Mouse (Mus musculus) lung, postnatal 0 days (tissue): ENCODE data around the gene Ngfr. TPM values are rescaled to one million over a fixed set of nuclear protein-coding genes. Genes with fewer than 3 reads are reported as not detected.
A peak's percentile ranks its signal among the peaks of the same experiment; 100 is the strongest.

Experiments
- ATAC-seq: fragments of 200-750 bp; cut with Nextera tagmentation; 2 replicates; pipeline ENCODE4 v1.8.0; 2017; ENCODE audit warnings: moderate library complexity
- DNase-seq: peaks from one replicate; pipeline ENCODE4 v3.0.0-alpha.2; 2016; ENCODE audit warnings: low spot score
- H3K27ac ChIP-seq: fragments of 300-500 bp; sonication (generic); 2 replicates; pipeline ENCODE4 v1.5.1; 2014; ENCODE audit warnings: antibody characterized with exemption, mild to moderate bottlenecking, low read length, mixed read lengths
- H3K27me3 ChIP-seq: fragments of 300-500 bp; sonication (generic); replicated peaks from 2 replicates; pipeline ENCODE4 v1.6.1; 2014; ENCODE audit warnings: low read length, mixed read lengths; ENCODE audit not compliant: insufficient read depth
- H3K36me3 ChIP-seq: fragments of 300-500 bp; sonication (generic); 2 replicates; pipeline ENCODE4 v1.6.1; 2014; ENCODE audit warnings: low read length, mixed read lengths; ENCODE audit not compliant: insufficient read depth
- H3K4me1 ChIP-seq: fragments of 300-500 bp; sonication (generic); 2 replicates; pipeline ENCODE4 v1.6.1; 2014; ENCODE audit warnings: antibody characterized with exemption, low read depth, low read length, mixed read lengths; ENCODE audit not compliant: insufficient read depth
- H3K4me2 ChIP-seq: fragments of 300-500 bp; sonication (generic); replicated peaks from 2 replicates; pipeline ENCODE4 v1.6.1; 2014; ENCODE audit warnings: low read depth, mild to moderate bottlenecking, low read length, moderate library complexity, mixed read lengths
- H3K4me3 ChIP-seq: fragments of 300-500 bp; sonication (generic); 2 replicates; pipeline ENCODE4 v1.5.1; 2014; ENCODE audit warnings: low read depth, low read length
- H3K9ac ChIP-seq: fragments of 300-500 bp; sonication (generic); replicated peaks from 2 replicates; pipeline ENCODE4 v1.6.1; 2014; ENCODE audit warnings: low read depth, mild to moderate bottlenecking
- H3K9me3 ChIP-seq: fragments of 300-500 bp; sonication (generic); 2 replicates; pipeline ENCODE4 v1.6.1; 2016; ENCODE audit warnings: low read length, mixed read lengths
- CTCF ChIP-seq: IDR thresholded peaks from 2 replicates; pipeline ENCODE4 v1.5.1; 2016; ENCODE audit warnings: antibody characterized with exemption, mild to moderate bottlenecking
- EP300 ChIP-seq: IDR thresholded peaks from 2 replicates; pipeline ENCODE4 v1.6.1; 2016; ENCODE audit warnings: antibody characterized with exemption, mild to moderate bottlenecking, control low read depth
- WGBS: fragments of 180-500 bp; shearing (Covaris S2); extraction: QIAGEN DNeasy Blood & Tissue Kit; methylation state at CpG from one replicate; pipeline ENCODE4 v1.1.7; 2014; 5-methylcytosine and 5-hydroxymethylcytosine counted together
- polyA plus RNA-seq: library from polyadenylated mRNA; unstranded; fragments of >200 nt; fragmentation: Nextera tagmentation; extraction: Ambion mirVana; gene quantifications from 2 replicates; pipeline ENCODE4 v1.2.1, GENCODE M21; 2015

The Ngfr gene
- polyA plus RNA-seq, 1 experiment from 2014 or later, result 0.43 TPM

- ATAC-seq (no peak), DNase-seq (no peak)
- WGBS, result 53% methylated on average over 6 of the region's 6 CpGs
- Histone ChIP-seq H3K9ac (no peak overlapping the region), H3K4me1 (peaks cover 17% of the 10 kb centered on the region), H3K9me3 (no peaks in the 10 kb centered on the region), H3K4me3 (no peak overlapping the region), H3K27ac (no peak overlapping the region), H3K27me3 (peaks cover 78% of the 10 kb centered on the region), H3K36me3 (no peaks in the 10 kb centered on the region), H3K4me2 (no peak overlapping the region)
- no peak for TF ChIP-seq CTCF
Observed at GRCm38 (mm10) chr11:95583396-95583795, 4.1 kb downstream of the Ngfr start.

GRCm38 (mm10) chr11:95582193-95582592 lies 5.3 kb downstream of the Ngfr start:
- H3K27me3 ChIP-seq, result peaks cover 80% of the 10 kb centered on the region
- TF ChIP-seq CTCF, result no peak
- no peak for TF ChIP-seq EP300
- H3K4me3 ChIP-seq, result no peak overlapping the region
- 30% methylated on average over 3 of the region's 3 CpGs for WGBS
- H3K4me2 ChIP-seq, result no peak overlapping the region
- ATAC-seq, result no peak
- no peaks in the 10 kb centered on the region for H3K9me3 ChIP-seq
- no peak overlapping the region for H3K27ac ChIP-seq
- no peaks in the 10 kb centered on the region for H3K36me3 ChIP-seq
- peaks cover 14% of the 10 kb centered on the region for H3K4me1 ChIP-seq
- DNase-seq, result no peak
- H3K9ac ChIP-seq, result no peak overlapping the region

DNA sequence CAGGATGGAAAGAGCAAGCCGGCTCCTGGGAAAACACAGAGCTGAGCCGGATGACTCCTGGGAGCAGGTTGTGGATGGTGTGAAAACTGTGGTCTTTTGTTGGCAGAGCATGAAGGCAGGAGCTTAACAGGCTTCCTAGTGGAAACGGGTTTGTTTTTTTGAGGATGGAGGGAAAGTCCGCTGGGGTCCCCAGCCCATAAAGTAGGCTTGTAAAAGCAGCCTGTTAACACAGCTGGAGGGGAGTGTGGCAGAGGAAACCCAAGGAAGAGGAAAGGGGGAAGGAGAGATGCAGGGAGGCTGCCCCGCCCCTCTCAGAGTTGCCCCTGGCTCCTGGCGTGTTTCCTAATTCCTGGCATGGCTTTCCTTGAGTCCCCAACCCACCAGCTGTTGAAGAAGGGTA lies 8.1 kb downstream of the Ngfr start:
- Histone ChIP-seq H3K36me3 (no peaks in the 10 kb centered on the region), H3K4me3 (no peak overlapping the region), H3K9ac (no peak overlapping the region), H3K9me3 (no peaks in the 10 kb centered on the region), H3K27me3 (peaks cover 52% of the 10 kb centered on the region), H3K4me1 (peaks cover 5% of the 10 kb centered on the region; the same call in 1 of the 2 replicates), H3K27ac (no peak overlapping the region), H3K4me2 (no peak overlapping the region)
- DNase-seq (no peak), ATAC-seq (no peak)
- no peak for TF ChIP-seq CTCF
- no peak for TF ChIP-seq EP300
- 27% methylated on average over 6 of the region's 6 CpGs for WGBS

DNA sequence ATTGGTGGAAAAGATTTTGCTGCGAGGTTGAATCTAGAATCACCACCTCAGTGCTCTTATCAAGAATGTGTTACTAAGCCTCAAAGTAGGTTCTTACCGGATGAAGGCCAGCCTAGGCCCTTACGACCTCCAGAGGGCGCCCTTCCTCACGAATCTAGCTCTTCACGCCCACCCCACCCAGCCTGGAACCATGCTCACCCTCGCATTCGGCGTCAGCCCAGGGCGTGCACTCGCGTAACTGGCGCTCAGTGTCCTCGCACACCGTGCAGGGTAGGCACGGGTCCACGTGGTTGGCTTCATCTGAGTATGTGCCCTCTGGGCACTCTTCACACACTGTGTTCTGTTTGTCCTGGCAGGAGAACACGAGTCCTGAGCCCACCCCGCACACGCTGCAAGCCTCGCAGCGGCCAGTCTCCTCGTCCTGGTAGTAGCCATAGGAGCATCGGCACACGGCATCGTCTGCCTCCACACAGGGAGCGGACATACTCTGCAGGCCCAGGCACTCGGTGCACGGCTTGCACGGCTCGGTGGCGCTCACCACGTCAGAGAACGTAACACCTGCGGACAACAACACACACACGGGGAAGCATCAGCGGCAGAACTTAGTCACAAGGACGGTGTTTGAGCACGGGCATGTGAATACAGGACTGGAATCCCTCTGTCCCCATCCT lies 9.6 kb downstream of the Ngfr start:
- peaks cover 37% of the 10 kb centered on the region for H3K27me3 ChIP-seq
- H3K4me1 ChIP-seq, result peaks cover 5% of the 10 kb centered on the region; the same call in 1 of the 2 replicates
- H3K27ac ChIP-seq, result no peak overlapping the region
- ATAC-seq (peak; percentile 39; the same call in 1 of the 2 replicates), DNase-seq (peak; percentile 78)
- TF ChIP-seq EP300 (no peak), CTCF (peak; percentile 77)
- H3K9me3 ChIP-seq, result no peaks in the 10 kb centered on the region
- no peaks in the 10 kb centered on the region for H3K36me3 ChIP-seq
- WGBS, result 19% methylated on average over 39 of the region's 39 CpGs
- H3K4me3 ChIP-seq, result no peak overlapping the region
- no peak overlapping the region for H3K9ac ChIP-seq
- no peak overlapping the region for H3K4me2 ChIP-seq

DNA sequence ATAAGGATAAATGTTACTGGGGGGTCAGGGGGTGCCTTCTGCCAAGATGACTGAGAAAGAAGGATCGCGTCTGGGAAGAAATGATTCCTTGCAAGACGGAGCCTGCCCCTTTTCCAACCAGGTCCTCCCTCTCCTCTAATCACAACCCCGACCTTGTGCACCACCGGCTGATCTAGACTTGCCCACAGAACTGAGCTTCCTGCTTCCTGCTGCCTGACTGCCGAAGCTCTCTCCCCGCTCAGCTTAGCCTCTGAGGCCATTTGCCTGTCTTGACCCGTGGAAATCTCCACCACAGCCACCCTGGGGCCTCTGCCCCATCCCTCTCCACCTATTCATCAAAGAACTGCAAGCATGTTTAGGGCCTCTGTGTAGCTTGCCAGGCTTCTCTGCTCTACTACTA lies 11.2 kb downstream of the Ngfr start:
- DNase-seq, result no peak
- no peaks in the 10 kb centered on the region for H3K36me3 ChIP-seq
- peaks cover 37% of the 10 kb centered on the region for H3K27me3 ChIP-seq
- TF ChIP-seq EP300 (no peak), CTCF (no peak)
- peaks cover 5% of the 10 kb centered on the region; the same call in 1 of the 2 replicates for H3K4me1 ChIP-seq
- ATAC-seq, result no peak
- no peak overlapping the region for H3K4me2 ChIP-seq
- no peaks in the 10 kb centered on the region for H3K9me3 ChIP-seq
- WGBS, result 46% methylated on average over 8 of the region's 8 CpGs
- H3K4me3 ChIP-seq, result no peak overlapping the region
- H3K27ac ChIP-seq, result no peak overlapping the region
- H3K9ac ChIP-seq, result no peak overlapping the region

GRCm38 (mm10) chr11:95575791-95576190 lies 11.7 kb downstream of the Ngfr start:
- TF ChIP-seq EP300 (no peak), CTCF (no peak)
- Histone ChIP-seq H3K4me2 (no peak overlapping the region), H3K9ac (no peak overlapping the region), H3K27me3 (peaks cover 34% of the 10 kb centered on the region), H3K4me1 (peaks cover 5% of the 10 kb centered on the region; the same call in 1 of the 2 replicates), H3K4me3 (no peak overlapping the region), H3K36me3 (no peaks in the 10 kb centered on the region), H3K27ac (no peak overlapping the region), H3K9me3 (no peaks in the 10 kb centered on the region)
- ATAC-seq (peak; percentile 19), DNase-seq (peak; percentile 38)
- WGBS, result 11% methylated on average over 13 of the region's 13 CpGs
